Mouse (Mus musculus) liver, postnatal 0 days (tissue): Measurements from ENCODE around the gene Zdhhc21. TPM values are rescaled to one million over a fixed set of nuclear protein-coding genes. Genes with fewer than 3 reads are reported as not detected.

Source experiments
- ATAC-seq: fragments of 200-750 bp; cut with Nextera tagmentation; 2 replicates; pipeline ENCODE4 v1.8.0; 2017; ENCODE audit warnings: mild to moderate bottlenecking, moderate library complexity
- DNase-seq: peaks from one replicate; pipeline ENCODE4 v3.0.0-alpha.2; 2016
- H3K27ac ChIP-seq: fragments of 300-500 bp; sonication (generic); 2 replicates; pipeline ENCODE4 v1.5.1; 2014; ENCODE audit warnings: antibody characterized with exemption, moderate library complexity, mild to moderate bottlenecking, low read depth
- H3K27me3 ChIP-seq: fragments of 300-500 bp; sonication (generic); 2 replicates; pipeline ENCODE4 v1.6.1; 2014; ENCODE audit warnings: low read length, control low read depth, mixed read lengths; ENCODE audit not compliant: insufficient read depth
- H3K36me3 ChIP-seq: fragments of 300-500 bp; sonication (generic); replicated peaks from 2 replicates; pipeline ENCODE4 v1.6.1; 2014; ENCODE audit warnings: mild to moderate bottlenecking, control low read depth, low read length, moderate library complexity, mixed read lengths; ENCODE audit not compliant: insufficient read depth
- H3K4me1 ChIP-seq: fragments of 300-500 bp; sonication (generic); 2 replicates; pipeline ENCODE4 v1.6.1; 2014; ENCODE audit warnings: antibody characterized with exemption, mild to moderate bottlenecking, control low read depth; ENCODE audit not compliant: insufficient read depth
- H3K4me2 ChIP-seq: fragments of 300-500 bp; sonication (generic); 2 replicates; pipeline ENCODE4 v1.6.1; 2014; ENCODE audit warnings: low read depth, mild to moderate bottlenecking, low read length, moderate library complexity, mixed read lengths
- H3K4me3 ChIP-seq: fragments of 300-500 bp; sonication (generic); 2 replicates; pipeline ENCODE4 v1.5.1; 2014; ENCODE audit warnings: low read depth, low read length
- H3K9ac ChIP-seq: fragments of 300-500 bp; sonication (generic); replicated peaks from 2 replicates; pipeline ENCODE4 v1.6.1; 2014; ENCODE audit warnings: mild to moderate bottlenecking, moderate library complexity
- H3K9me3 ChIP-seq: fragments of 300-500 bp; sonication (generic); 2 replicates; pipeline ENCODE4 v1.6.1; 2016; ENCODE audit warnings: mild to moderate bottlenecking, control low read depth, low read length, mixed read lengths
- CTCF ChIP-seq: sonication (generic); IDR thresholded peaks from 2 replicates; pipeline ENCODE4 v1.5.1; 2016; ENCODE audit warnings: antibody characterized with exemption, low read depth
- EP300 ChIP-seq: IDR thresholded peaks from 2 replicates; pipeline ENCODE4 v1.6.1; 2016; ENCODE audit warnings: antibody characterized with exemption, low read depth, mild to moderate bottlenecking
- WGBS: fragments of 180-500 bp; shearing (Covaris S2); extraction: QIAGEN DNeasy Blood & Tissue Kit; methylation state at CpG from one replicate; pipeline ENCODE4 v1.1.7; 2014; ENCODE audit not compliant: insufficient replicate concordance; 5-methylcytosine and 5-hydroxymethylcytosine counted together
- polyA plus RNA-seq: library from polyadenylated mRNA; unstranded; fragments of >200 nt; fragmentation: Nextera tagmentation; extraction: Ambion mirVana; gene quantifications from 2 replicates; pipeline ENCODE4 v1.2.1, GENCODE M21; 2015

Zdhhc21 gene
- polyA plus RNA-seq, 1 experiment from 2014 or later = 2.6 TPM

DNA sequence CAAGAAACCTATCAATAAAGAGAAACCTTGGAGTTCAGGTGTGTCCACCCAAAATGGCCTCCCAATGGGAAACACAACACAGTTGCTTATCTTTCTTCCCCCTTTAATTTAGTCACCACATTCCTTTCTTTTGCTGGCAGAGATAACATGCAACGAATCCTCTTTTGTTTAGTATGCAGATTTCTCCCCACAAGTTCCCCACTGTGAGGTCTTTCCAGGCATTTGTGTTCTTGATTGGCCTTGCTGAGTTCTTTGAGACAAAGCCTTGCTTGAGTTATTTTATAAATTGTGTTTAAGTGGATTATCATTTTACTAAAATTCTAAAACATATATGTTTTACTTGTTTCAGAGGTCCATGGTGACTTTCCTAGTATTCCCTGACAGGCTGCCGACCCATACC lies 26.4 kb upstream of the Zdhhc21 start:
- H3K9ac ChIP-seq = no peak overlapping the region
- ATAC-seq = no peak
- H3K9me3 ChIP-seq = no peaks in the 10 kb centered on the region
- H3K4me2 ChIP-seq = no peak overlapping the region
- no peaks in the 10 kb centered on the region for H3K36me3 ChIP-seq
- no peak for TF ChIP-seq EP300
- TF ChIP-seq CTCF = no peak
- H3K27ac ChIP-seq = no peak overlapping the region
- WGBS = 62% methylated on average over 2 of the region's 2 CpGs
- no peak for DNase-seq
- no peaks in the 10 kb centered on the region for H3K27me3 ChIP-seq
- H3K4me3 ChIP-seq = no peak overlapping the region
- no peaks in the 10 kb centered on the region for H3K4me1 ChIP-seq

DNA sequence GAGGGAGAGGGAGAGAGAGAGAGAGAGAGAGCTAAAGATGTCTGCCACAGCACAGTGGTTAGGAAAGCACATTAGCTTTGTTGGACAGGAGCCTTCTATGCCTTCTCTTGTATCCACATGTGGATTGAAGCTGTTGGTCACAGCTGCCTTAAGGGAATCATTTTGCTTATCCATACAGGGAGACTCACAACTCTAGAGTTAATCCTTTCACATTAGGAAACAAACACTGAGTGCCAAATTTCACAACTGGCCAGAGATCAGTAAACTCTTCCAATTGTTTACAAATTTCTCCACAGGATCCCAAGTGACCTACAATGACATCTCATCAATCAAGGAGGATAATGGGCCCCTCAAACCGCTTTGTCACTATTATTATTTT lies 25.8 kb upstream of the Zdhhc21 start:
- no peak overlapping the region for H3K9ac ChIP-seq
- H3K27me3 ChIP-seq = no peaks in the 10 kb centered on the region
- H3K4me3 ChIP-seq = no peak overlapping the region
- no peaks in the 10 kb centered on the region for H3K9me3 ChIP-seq
- H3K4me1 ChIP-seq = no peaks in the 10 kb centered on the region
- ATAC-seq = no peak
- H3K36me3 ChIP-seq = no peaks in the 10 kb centered on the region
- WGBS = 43% methylated on average over 1 of the region's 1 CpGs
- no peak overlapping the region for H3K4me2 ChIP-seq
- H3K27ac ChIP-seq = no peak overlapping the region
- no peak for DNase-seq
- no peak for TF ChIP-seq CTCF
- no peak for TF ChIP-seq EP300

DNA sequence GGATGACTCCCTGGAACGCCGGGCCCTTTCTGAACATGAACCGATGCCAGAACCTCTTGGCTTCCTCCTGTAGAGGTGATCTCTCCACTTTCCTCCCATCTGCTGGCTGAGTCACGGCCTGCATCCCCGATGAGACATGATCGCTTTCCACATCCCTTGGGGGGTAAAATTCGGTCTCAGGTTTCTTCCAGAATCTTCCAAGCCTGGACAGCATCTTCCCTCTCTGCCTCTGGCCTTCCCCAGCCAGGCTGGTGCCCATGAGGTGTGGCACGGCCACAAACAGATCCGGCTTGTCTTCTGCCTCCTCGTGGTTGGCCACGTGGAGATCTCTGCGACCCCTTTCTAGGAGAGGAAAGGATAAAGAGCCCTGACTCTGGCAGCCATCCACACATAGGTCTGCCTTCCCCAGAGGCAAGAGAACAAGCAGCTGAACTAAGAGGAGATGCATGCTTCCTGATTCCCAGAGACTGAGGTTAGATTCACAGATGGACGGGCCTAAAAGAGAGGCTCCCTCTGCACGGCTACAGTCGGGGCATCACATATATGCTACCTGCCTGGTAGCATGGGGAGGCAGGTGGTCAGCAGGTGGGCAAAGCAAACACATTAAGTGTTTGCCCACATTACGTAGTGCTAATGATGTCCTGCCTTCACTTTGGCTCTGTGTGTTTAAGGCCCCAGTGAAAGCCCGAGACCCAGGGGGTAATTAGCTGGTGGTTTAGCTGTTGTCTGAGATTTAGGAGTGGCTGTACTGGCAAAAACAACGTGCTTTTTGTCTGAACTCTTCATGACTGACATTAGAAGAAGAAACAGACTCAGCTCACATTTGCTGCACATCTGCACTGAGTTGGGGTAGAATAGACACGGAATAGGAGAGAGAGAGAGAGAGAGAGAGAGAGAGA lies 25.1 kb upstream of the Zdhhc21 start, which contains the start of gene Cer1:
TSS of gene Cer1 (minus strand) at position 513 of the 899 bp plus-strand sequence.
- Histone ChIP-seq H3K9ac (no peak within 1 kb of the TSS), H3K4me2 (no peak within 1 kb of the TSS), H3K27me3 (no peaks in the 10 kb centered on the region), H3K4me1 (no peaks in the 10 kb centered on the region), H3K27ac (no peak within 1 kb of the TSS), H3K4me3 (no peak within 1 kb of the TSS), H3K9me3 (no peaks in the 10 kb centered on the region), H3K36me3 (no peaks in the 10 kb centered on the region)
- DNase-seq (no peak), ATAC-seq (no peak)
- 65% methylated on average over 19 of the region's 19 CpGs for WGBS
- TF ChIP-seq CTCF (no peak), EP300 (no peak)

DNA sequence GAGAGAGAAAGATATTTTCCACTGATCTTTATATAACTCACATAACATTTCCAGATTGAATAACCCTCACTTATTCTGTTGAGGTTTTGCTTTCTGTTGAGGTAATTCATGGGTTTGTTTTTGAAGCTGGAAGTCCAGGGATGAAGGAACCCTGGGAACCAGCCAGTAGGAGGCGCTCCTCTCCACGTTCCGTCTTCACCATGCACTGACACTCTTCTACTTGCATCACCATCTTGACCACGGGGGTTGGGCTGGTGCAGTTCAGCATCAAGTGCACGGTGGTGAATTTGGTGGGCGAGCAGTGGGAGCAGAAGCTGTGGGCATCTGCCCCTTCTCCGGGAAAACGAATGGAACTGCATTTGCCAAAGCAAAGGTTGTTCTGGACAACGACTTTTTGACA lies 22.7 kb upstream of the Zdhhc21 start:
- no peak; the same call in 1 of the 2 replicates for TF ChIP-seq CTCF
- no peak for TF ChIP-seq EP300
- Histone ChIP-seq H3K4me2 (no peak overlapping the region), H3K9ac (no peak overlapping the region), H3K4me3 (no peak overlapping the region), H3K4me1 (no peaks in the 10 kb centered on the region), H3K27ac (no peak overlapping the region), H3K36me3 (no peaks in the 10 kb centered on the region), H3K27me3 (no peaks in the 10 kb centered on the region), H3K9me3 (no peaks in the 10 kb centered on the region)
- no peak for DNase-seq
- ATAC-seq = no peak
- WGBS = 76% methylated on average over 9 of the region's 9 CpGs

DNA sequence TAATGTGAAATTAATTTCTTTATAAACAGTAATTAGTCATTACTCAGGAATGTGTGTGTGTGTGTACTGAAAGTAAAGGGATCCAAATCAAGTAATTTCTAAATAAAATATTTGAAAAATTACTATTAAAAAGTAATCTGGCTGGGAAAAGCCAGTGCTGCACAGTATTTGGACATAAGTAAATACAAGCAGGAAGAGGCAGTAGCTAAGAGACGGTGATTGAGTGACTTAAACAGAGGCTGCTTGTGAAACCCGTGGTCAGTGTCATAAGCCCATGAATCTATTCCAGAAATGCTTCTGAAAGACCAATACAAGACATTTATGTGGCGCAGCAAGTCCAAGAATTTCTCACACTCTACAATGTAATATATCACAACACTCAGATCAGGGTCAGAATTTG lies 21.6 kb upstream of the Zdhhc21 start:
- no peak overlapping the region for H3K4me3 ChIP-seq
- H3K9ac ChIP-seq = no peak overlapping the region
- TF ChIP-seq CTCF (no peak), EP300 (no peak)
- no peak overlapping the region for H3K27ac ChIP-seq
- DNase-seq (no peak), ATAC-seq (no peak)
- no peaks in the 10 kb centered on the region for H3K27me3 ChIP-seq
- WGBS = 57% methylated on average over 3 of the region's 3 CpGs
- no peak overlapping the region for H3K4me2 ChIP-seq
- H3K9me3 ChIP-seq = no peaks in the 10 kb centered on the region
- no peaks in the 10 kb centered on the region for H3K4me1 ChIP-seq
- H3K36me3 ChIP-seq = no peaks in the 10 kb centered on the region

GRCm38 (mm10) chr4:82880243-82880642 lies 20.5 kb upstream of the Zdhhc21 start:
- WGBS = 67% methylated on average over 2 of the region's 2 CpGs
- TF ChIP-seq CTCF = no peak
- TF ChIP-seq EP300 = no peak
- no peak overlapping the region for H3K27ac ChIP-seq
- no peak overlapping the region for H3K9ac ChIP-seq
- DNase-seq (no peak), ATAC-seq (no peak)
- H3K9me3 ChIP-seq = no peaks in the 10 kb centered on the region
- no peak overlapping the region for H3K4me3 ChIP-seq
- no peaks in the 10 kb centered on the region for H3K27me3 ChIP-seq
- no peaks in the 10 kb centered on the region for H3K36me3 ChIP-seq
- no peaks in the 10 kb centered on the region for H3K4me1 ChIP-seq
- no peak overlapping the region for H3K4me2 ChIP-seq
